Mouse (Mus musculus): Measurements from ENCODE around the gene Rrp1. TPM values are rescaled to one million over a fixed set of nuclear protein-coding genes. Genes with fewer than 3 reads are reported as not detected.

The Rrp1 gene
- polyA plus RNA-seq, 1 experiment, result 62.0 TPM

DNA sequence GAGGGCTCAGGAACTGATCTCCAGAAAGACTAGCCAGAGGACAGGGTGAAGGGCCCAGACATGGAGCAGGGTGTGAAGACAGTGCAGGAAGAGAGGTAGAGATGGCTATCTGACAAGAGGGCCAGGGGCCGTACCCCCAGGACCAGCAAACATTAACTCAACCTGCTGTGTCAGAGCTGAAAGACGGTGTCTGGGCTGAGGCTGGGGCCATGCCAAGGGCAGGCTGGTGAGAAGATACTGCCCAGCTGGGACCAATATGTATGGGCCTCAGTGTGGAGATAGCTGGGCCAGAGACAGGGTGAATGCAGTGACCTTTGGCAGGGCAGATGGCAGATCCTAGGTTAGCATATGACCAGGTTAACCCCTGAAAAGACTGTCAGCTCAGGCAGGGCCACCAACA is 11.7 kb downstream of the Rrp1 start:
- H3K27ac ChIP-seq (ENCODE audit: insufficient read depth, low read length), result no peak overlapping the region
- H3K4me3 ChIP-seq (ENCODE audit: extremely low read depth, insufficient read depth, insufficient read length), result no peak overlapping the region
- 95% methylated on average over 2 of the region's 2 CpGs for WGBS
- DNase-seq (ENCODE audit: low read depth in 1 of 2, low spot score in 2 of 2), result no peak
- TF ChIP-seq CTCF (IDR thresholded peaks at IDR 0.05; ENCODE audit: extremely low read depth, insufficient read depth, insufficient read length, insufficient replicate concordance) (no peak), POLR2A (IDR thresholded peaks at IDR 0.05; ENCODE audit: low read depth, low read length) (no peak)
- H3K4me1 ChIP-seq (ENCODE audit: control insufficient read depth, insufficient read depth, insufficient read length), result peaks cover 5% of the 10 kb centered on the region; the same call in 1 of the 2 replicates
- peaks cover 48% of the 10 kb centered on the region for H3K36me3 ChIP-seq (ENCODE audit: control insufficient read depth, insufficient read depth, low read length)
- no peaks in the 10 kb centered on the region for H3K27me3 ChIP-seq (ENCODE audit: control insufficient read depth, insufficient read depth, low read length)

DNA sequence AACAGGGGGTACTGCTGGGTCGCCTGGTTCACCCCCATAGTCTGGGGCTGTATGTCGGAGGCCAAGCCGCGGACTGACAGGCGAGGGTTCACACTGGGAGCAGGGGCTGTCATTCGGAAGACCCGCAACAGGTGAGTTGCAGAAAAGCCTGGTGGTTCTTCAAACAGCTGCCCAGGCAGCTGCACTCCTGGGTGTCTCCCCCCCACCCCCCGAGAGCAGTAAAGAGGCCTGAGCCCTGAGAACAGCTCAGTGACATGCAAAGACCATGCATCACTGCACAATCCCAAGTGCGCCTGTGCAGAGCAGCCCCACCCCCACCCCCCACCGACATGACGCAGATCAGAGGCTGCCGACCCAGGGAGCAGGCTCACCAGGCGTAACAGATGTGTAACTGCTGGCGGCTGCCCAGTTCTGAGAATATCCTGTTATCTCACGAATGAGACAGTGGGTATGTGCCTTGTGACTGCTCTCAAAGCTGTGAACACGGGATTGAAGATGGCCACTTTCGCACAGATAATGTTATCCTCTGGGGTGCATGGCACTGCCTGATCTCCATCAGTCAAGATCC is 13.7 kb downstream of the Rrp1 start:
- H3K4me3 ChIP-seq (ENCODE audit: extremely low read depth, insufficient read depth, insufficient read length), result no peak overlapping the region
- no peaks in the 10 kb centered on the region for H3K27me3 ChIP-seq (ENCODE audit: control insufficient read depth, insufficient read depth, low read length)
- H3K36me3 ChIP-seq (ENCODE audit: control insufficient read depth, insufficient read depth, low read length), result peaks cover 34% of the 10 kb centered on the region
- DNase-seq (ENCODE audit: low read depth in 1 of 2, low spot score in 2 of 2), result peak; percentile 17 to 59
- H3K4me1 ChIP-seq (ENCODE audit: control insufficient read depth, insufficient read depth, insufficient read length), result peaks cover 5% of the 10 kb centered on the region; the same call in 1 of the 2 replicates
- no peak for TF ChIP-seq POLR2A (IDR thresholded peaks at IDR 0.05; ENCODE audit: low read depth, low read length)
- no peak for TF ChIP-seq CTCF (IDR thresholded peaks at IDR 0.05; ENCODE audit: extremely low read depth, insufficient read depth, insufficient read length, insufficient replicate concordance)
- WGBS, result 41% methylated on average over 17 of the region's 17 CpGs
- peak overlapping the region; percentile 23 for H3K27ac ChIP-seq (ENCODE audit: insufficient read depth, low read length)

DNA sequence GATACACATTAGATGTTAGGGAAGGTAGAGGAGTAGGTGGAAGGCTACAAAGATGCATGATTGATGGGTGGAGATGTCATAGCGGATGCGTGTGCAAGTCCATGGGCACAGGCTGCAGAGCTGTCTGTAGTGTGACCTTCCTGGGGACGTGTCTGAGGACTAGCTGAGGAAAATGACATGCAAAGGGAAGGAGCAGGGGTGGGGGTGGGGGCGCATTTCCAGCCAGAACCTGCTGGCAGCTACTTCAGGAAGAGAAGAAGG is 16.3 kb downstream of the Rrp1 start:
- Histone ChIP-seq H3K36me3 (ENCODE audit: control insufficient read depth, insufficient read depth, low read length) (peaks cover 11% of the 10 kb centered on the region), H3K4me1 (ENCODE audit: control insufficient read depth, insufficient read depth, insufficient read length) (peaks cover 5% of the 10 kb centered on the region; the same call in 1 of the 2 replicates), H3K27me3 (ENCODE audit: control insufficient read depth, insufficient read depth, low read length) (no peaks in the 10 kb centered on the region), H3K4me3 (ENCODE audit: extremely low read depth, insufficient read depth, insufficient read length) (no peak overlapping the region), H3K27ac (ENCODE audit: insufficient read depth, low read length) (no peak overlapping the region)
- DNase-seq (ENCODE audit: low read depth in 1 of 2, low spot score in 2 of 2), result no peak
- WGBS, result 57% methylated on average over 4 of the region's 4 CpGs
- TF ChIP-seq CTCF (IDR thresholded peaks at IDR 0.05; ENCODE audit: extremely low read depth, insufficient read depth, insufficient read length, insufficient replicate concordance), result no peak
- TF ChIP-seq POLR2A (IDR thresholded peaks at IDR 0.05; ENCODE audit: low read depth, low read length), result no peak

- Histone ChIP-seq H3K4me1 (ENCODE audit: control insufficient read depth, insufficient read depth, insufficient read length) (peaks cover 5% of the 10 kb centered on the region; the same call in 1 of the 2 replicates), H3K27me3 (ENCODE audit: control insufficient read depth, insufficient read depth, low read length) (no peaks in the 10 kb centered on the region), H3K27ac (ENCODE audit: insufficient read depth, low read length) (no peak overlapping the region), H3K4me3 (ENCODE audit: extremely low read depth, insufficient read depth, insufficient read length) (no peak overlapping the region), H3K36me3 (ENCODE audit: control insufficient read depth, insufficient read depth, low read length) (peaks cover 7% of the 10 kb centered on the region)
- WGBS, result 19% methylated on average over 17 of the region's 17 CpGs
- peak; percentile 74 to 89 for DNase-seq (ENCODE audit: low read depth in 1 of 2, low spot score in 2 of 2)
- TF ChIP-seq CTCF (IDR thresholded peaks at IDR 0.05; ENCODE audit: extremely low read depth, insufficient read depth, insufficient read length, insufficient replicate concordance), result peak; percentile 86
- TF ChIP-seq POLR2A (IDR thresholded peaks at IDR 0.05; ENCODE audit: low read depth, low read length), result no peak
Measured at GRCm38 (mm10) chr10:78395819-78396624, 16.8 kb downstream of the Rrp1 start.

DNA sequence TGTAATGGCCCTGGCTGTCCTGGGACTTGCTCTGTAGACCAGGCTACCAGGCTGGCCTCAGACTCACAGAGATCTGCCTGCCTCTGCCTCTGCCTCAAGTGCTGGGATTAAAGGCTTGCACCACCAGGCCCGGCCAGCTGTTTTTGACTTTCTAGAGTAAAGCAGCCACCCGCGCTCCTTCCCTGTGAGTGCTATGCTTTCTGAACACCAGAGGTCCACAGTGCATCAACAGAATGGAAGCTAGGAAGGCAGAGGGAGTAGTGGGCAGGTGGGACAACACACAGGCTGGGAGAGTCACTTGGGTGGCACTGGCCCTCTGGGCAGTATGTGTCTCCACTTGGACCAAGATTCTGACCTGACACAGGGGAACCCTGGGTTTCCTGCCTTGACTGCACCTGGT is 17.5 kb downstream of the Rrp1 start:
- Histone ChIP-seq H3K4me3 (ENCODE audit: extremely low read depth, insufficient read depth, insufficient read length) (no peak overlapping the region), H3K27me3 (ENCODE audit: control insufficient read depth, insufficient read depth, low read length) (no peaks in the 10 kb centered on the region), H3K36me3 (ENCODE audit: control insufficient read depth, insufficient read depth, low read length) (peaks cover 2% of the 10 kb centered on the region; the same call in 1 of the 2 replicates), H3K27ac (ENCODE audit: insufficient read depth, low read length) (no peak overlapping the region), H3K4me1 (ENCODE audit: control insufficient read depth, insufficient read depth, insufficient read length) (peaks cover 5% of the 10 kb centered on the region; the same call in 1 of the 2 replicates)
- TF ChIP-seq CTCF (IDR thresholded peaks at IDR 0.05; ENCODE audit: extremely low read depth, insufficient read depth, insufficient read length, insufficient replicate concordance) (no peak), POLR2A (IDR thresholded peaks at IDR 0.05; ENCODE audit: low read depth, low read length) (no peak)
- WGBS, result 93% methylated on average over 3 of the region's 3 CpGs
- no peak for DNase-seq (ENCODE audit: low read depth in 1 of 2, low spot score in 2 of 2)

GRCm38 (mm10) chr10:78392072-78392471 is 20.8 kb downstream of the Rrp1 start:
- H3K27ac ChIP-seq (ENCODE audit: insufficient read depth, low read length), result no peak overlapping the region
- TF ChIP-seq POLR2A (IDR thresholded peaks at IDR 0.05; ENCODE audit: low read depth, low read length) (no peak), CTCF (IDR thresholded peaks at IDR 0.05; ENCODE audit: extremely low read depth, insufficient read depth, insufficient read length, insufficient replicate concordance) (peak; percentile 95)
- H3K36me3 ChIP-seq (ENCODE audit: control insufficient read depth, insufficient read depth, low read length), result no peaks in the 10 kb centered on the region
- no peaks in the 10 kb centered on the region for H3K4me1 ChIP-seq (ENCODE audit: control insufficient read depth, insufficient read depth, insufficient read length)
- peak; percentile 33 to 74 for DNase-seq (ENCODE audit: low read depth in 1 of 2, low spot score in 2 of 2)
- no peaks in the 10 kb centered on the region for H3K27me3 ChIP-seq (ENCODE audit: control insufficient read depth, insufficient read depth, low read length)
- H3K4me3 ChIP-seq (ENCODE audit: extremely low read depth, insufficient read depth, insufficient read length), result no peak overlapping the region
- WGBS, result 1% methylated on average over 18 of the region's 18 CpGs

DNA sequence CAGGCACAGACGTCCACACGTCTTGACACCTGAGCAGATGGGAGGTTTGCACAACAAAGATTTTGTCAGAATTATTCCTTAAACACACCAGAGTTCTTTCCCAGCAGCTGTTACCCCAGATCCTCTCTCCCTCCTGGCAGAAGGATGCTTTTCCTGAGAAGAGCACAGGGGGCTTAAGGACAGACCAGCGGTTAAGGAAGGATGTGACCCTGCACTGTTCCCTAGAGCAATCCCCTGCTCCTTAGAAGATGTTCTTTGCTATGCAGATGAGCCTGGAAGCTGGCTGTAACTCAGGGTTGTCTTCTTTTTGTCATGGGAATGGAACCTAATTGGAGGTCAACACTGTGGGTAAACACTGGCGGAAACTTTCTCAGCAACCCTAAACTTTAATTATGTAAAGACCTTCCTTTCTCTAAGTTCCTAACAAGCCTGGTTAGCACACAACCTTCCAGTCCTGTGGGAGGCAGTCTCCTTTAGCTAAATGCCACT is 21.8 kb downstream of the Rrp1 start:
- no peak for DNase-seq (ENCODE audit: low read depth in 1 of 2, low spot score in 2 of 2)
- no peaks in the 10 kb centered on the region for H3K4me1 ChIP-seq (ENCODE audit: control insufficient read depth, insufficient read depth, insufficient read length)
- no peak overlapping the region for H3K27ac ChIP-seq (ENCODE audit: insufficient read depth, low read length)
- no peaks in the 10 kb centered on the region for H3K27me3 ChIP-seq (ENCODE audit: control insufficient read depth, insufficient read depth, low read length)
- no peak for TF ChIP-seq CTCF (IDR thresholded peaks at IDR 0.05; ENCODE audit: extremely low read depth, insufficient read depth, insufficient read length, insufficient replicate concordance)
- no peak for TF ChIP-seq POLR2A (IDR thresholded peaks at IDR 0.05; ENCODE audit: low read depth, low read length)
- WGBS, result 88% methylated on average over 4 of the region's 4 CpGs
- no peak overlapping the region for H3K4me3 ChIP-seq (ENCODE audit: extremely low read depth, insufficient read depth, insufficient read length)
- no peaks in the 10 kb centered on the region for H3K36me3 ChIP-seq (ENCODE audit: control insufficient read depth, insufficient read depth, low read length)

All from spleen, adult 2 months (tissue).